17 mouse cellular contexts compared by ENCODE assay signal in genomic region chr16:8570336-8570735, GRCm38 (mm10). TPM values are rescaled to one million over a fixed set of nuclear protein-coding genes. Genes with fewer than 3 reads are reported as not detected.
DNase-seq lines count a peak whose midpoint lies in the region; ATAC-seq and TF ChIP-seq lines count a peak whose summit lies in the region.
"Had no signal": no experiment of that assay in that cellular context is flagged by ENCODE, and none has a peak within 500 bp of the region (broad histone marks: within the 10 kb centered on the region; RNA-seq: fewer than 3 reads in every experiment).

No protein-coding gene starts in this region.

- 60% methylated on average over 12 of the region's 12 CpGs for WGBS in heart, embryonic 10.5 days
- WGBS in midbrain, embryonic 11.5 days, result 89% methylated on average over 12 of the region's 12 CpGs
- WGBS in midbrain, embryonic 16.5 days, result 88% methylated on average over 12 of the region's 12 CpGs
- WGBS in small intestine, adult 2 months, result 88% methylated on average over 12 of the region's 12 CpGs

- H3K4me2 ChIP-seq in midbrain, embryonic 11.5 days, result no peak overlapping the region
- H3K4me2 ChIP-seq in midbrain, embryonic 16.5 days (ENCODE audit: low read length), result no peak overlapping the region
- H3K4me2 ChIP-seq: embryonic facial prominence, embryonic 13.5 days; forebrain, embryonic 13.5 days; hindbrain, embryonic 13.5 days had no signal

- no peak for TF ChIP-seq CTCF in small intestine, adult 2 months (IDR thresholded peaks at IDR 0.05; ENCODE audit: extremely low read depth, insufficient read length, insufficient replicate concordance, low read depth, low read length)

- TF ChIP-seq POLR2A in small intestine, adult 2 months (IDR thresholded peaks at IDR 0.05; ENCODE audit: low read depth, low read length), result no peak

- no peak for ATAC-seq in midbrain, embryonic 11.5 days (ENCODE audit: low FRiP score)
- no peak for ATAC-seq in midbrain, embryonic 16.5 days
- ATAC-seq: forebrain, embryonic 13.5 days; hindbrain, postnatal 0 days had no signal

- no peak overlapping the region for H3K27ac ChIP-seq in heart, embryonic 10.5 days
- H3K27ac ChIP-seq in midbrain, embryonic 11.5 days (ENCODE audit: low read depth, low read length), result no peak overlapping the region
- H3K27ac ChIP-seq in midbrain, embryonic 16.5 days (ENCODE audit: low read length), result no peak overlapping the region
- peak overlapping the region; percentile 83 for H3K27ac ChIP-seq in small intestine, adult 2 months (ENCODE audit: insufficient read depth, low read depth, low read length)
- H3K27ac ChIP-seq: embryonic facial prominence, embryonic 13.5 days; forebrain, embryonic 13.5 days; hindbrain, embryonic 13.5 days; hindbrain, postnatal 0 days had no signal

- peaks cover 13% of the 10 kb centered on the region for H3K36me3 ChIP-seq in heart, embryonic 10.5 days
- H3K36me3 ChIP-seq in midbrain, embryonic 11.5 days (ENCODE audit: control insufficient read depth, insufficient read depth, low read length), result no peaks in the 10 kb centered on the region
- H3K36me3 ChIP-seq in midbrain, embryonic 16.5 days (ENCODE audit: control insufficient read depth, insufficient read depth, low read length), result no peaks in the 10 kb centered on the region
- H3K36me3 ChIP-seq in small intestine, adult 2 months (ENCODE audit: control insufficient read depth, insufficient read depth, low read length), result no peaks in the 10 kb centered on the region; the same call in 1 of the 2 replicates

- no peak overlapping the region for H3K9ac ChIP-seq in midbrain, embryonic 11.5 days (ENCODE audit: low read length)
- no peak overlapping the region for H3K9ac ChIP-seq in midbrain, embryonic 16.5 days (ENCODE audit: low read depth, low read length)
- H3K9ac ChIP-seq: embryonic facial prominence, embryonic 13.5 days; forebrain, embryonic 13.5 days; hindbrain, embryonic 13.5 days had no signal

- H3K4me3 ChIP-seq in heart, embryonic 10.5 days, result no peak overlapping the region
- no peak overlapping the region for H3K4me3 ChIP-seq in midbrain, embryonic 11.5 days (ENCODE audit: low read depth, low read length)
- H3K4me3 ChIP-seq in midbrain, embryonic 16.5 days (ENCODE audit: low read depth, low read length), result no peak overlapping the region
- no peak overlapping the region for H3K4me3 ChIP-seq in small intestine, adult 2 months (ENCODE audit: low read depth, low read length)
- H3K4me3 ChIP-seq: embryonic facial prominence, embryonic 13.5 days; forebrain, embryonic 13.5 days; hindbrain, embryonic 13.5 days had no signal

- H3K9me3 ChIP-seq in heart, embryonic 10.5 days, result no peaks in the 10 kb centered on the region
- H3K9me3 ChIP-seq in midbrain, embryonic 11.5 days (ENCODE audit: control insufficient read depth, low read length), result no peaks in the 10 kb centered on the region
- H3K9me3 ChIP-seq in midbrain, embryonic 16.5 days (replicated peaks; ENCODE audit: control insufficient read depth, low read length, poor library complexity, severe bottlenecking), result no peaks in the 10 kb centered on the region
- H3K9me3 ChIP-seq: embryonic facial prominence, embryonic 13.5 days; forebrain, embryonic 13.5 days; hindbrain, embryonic 13.5 days had no signal

- DNase-seq in heart, embryonic 10.5 days (ENCODE audit: low spot score), result peak; percentile 70
- DNase-seq in heart, adult 9 months (ENCODE audit: low spot score in 2 of 2), result no peak
- DNase-seq in midbrain, embryonic 11.5 days (ENCODE audit: low spot score, missing footprints), result peak; percentile 56
- DNase-seq in frontal cortex, postnatal 10 days (ENCODE audit: low spot score in 2 of 2), result no peak
- DNase-seq: adrenal gland, adult 2 months; adrenal gland, postnatal 25 days; cerebellum, adult 18-20 months; cerebellum, adult 9-11 months; cerebellum, postnatal 36 days; gastrocnemius, postnatal 10 days; heart, postnatal 14 days had no signal

- H3K4me1 ChIP-seq in heart, embryonic 10.5 days, result peaks cover 31% of the 10 kb centered on the region
- H3K4me1 ChIP-seq in midbrain, embryonic 11.5 days (ENCODE audit: control insufficient read depth, insufficient read depth, low read length), result peaks cover 13% of the 10 kb centered on the region
- H3K4me1 ChIP-seq in midbrain, embryonic 16.5 days (ENCODE audit: control insufficient read depth, insufficient read depth, low read length), result peaks cover 8% of the 10 kb centered on the region; the same call in 1 of the 2 replicates
- H3K4me1 ChIP-seq in small intestine, adult 2 months (ENCODE audit: control insufficient read depth, insufficient read depth, insufficient read length, low read length), result peaks cover 54% of the 10 kb centered on the region
- H3K4me1 ChIP-seq: embryonic facial prominence, embryonic 13.5 days had no signal

- H3K27me3 ChIP-seq in heart, embryonic 10.5 days (ENCODE audit: insufficient read depth, poor library complexity, severe bottlenecking), result no peaks in the 10 kb centered on the region
- no peaks in the 10 kb centered on the region for H3K27me3 ChIP-seq in midbrain, embryonic 11.5 days (ENCODE audit: control insufficient read depth, insufficient read depth, low read length)
- no peaks in the 10 kb centered on the region for H3K27me3 ChIP-seq in midbrain, embryonic 16.5 days (ENCODE audit: control insufficient read depth, insufficient read depth, low read depth, low read length)
- H3K27me3 ChIP-seq in small intestine, adult 2 months (ENCODE audit: control insufficient read depth, insufficient read depth, low read length), result no peaks in the 10 kb centered on the region
- H3K27me3 ChIP-seq: embryonic facial prominence, embryonic 13.5 days; forebrain, embryonic 13.5 days; hindbrain, embryonic 13.5 days had no signal

RNA-seq across cellular contexts. Expression of gene Abat, which starts 57.1 kb away (rescaled TPM):
- polyA plus RNA-seq in heart, embryonic 10.5 days (2016; fragmentation: Nextera tagmentation; extraction: Ambion mirVana), result 34.7 and 41.8 TPM in 2 replicates
- 18.1 and 19.6 TPM in 2 replicates for polyA plus RNA-seq in midbrain, embryonic 11.5 days (2014; fragmentation: Nextera tagmentation; extraction: Ambion mirVana)
- 71.8 and 76.8 TPM in 2 replicates for polyA plus RNA-seq in midbrain, embryonic 16.5 days (2015; fragmentation: Nextera tagmentation; extraction: Ambion mirVana)
- 7.8 and 22.0 TPM in 2 replicates for polyA plus RNA-seq in small intestine, adult 2 months (2012; rRNA removed)

Comparison
In these comparisons a context has a peak if more than half of its experiments do, and no peak if none do; other contexts are left out.
1. DNase-seq: peak in heart, embryonic 10.5 days (single experiment) and midbrain, embryonic 11.5 days (single experiment); none in heart, adult 9 months (0 of 2) and frontal cortex, postnatal 10 days (0 of 2).